Mouse (Mus musculus) mesoderm, embryonic 11.5 days (tissue): ENCODE data around the gene Otud1.

ENCODE experiments used
- DNase-seq: peaks from one replicate; pipeline ENCODE4 v3.0.0-alpha.2; 2012; ENCODE audit warnings: low read depth, low spot score

Otud1 gene

DNA sequence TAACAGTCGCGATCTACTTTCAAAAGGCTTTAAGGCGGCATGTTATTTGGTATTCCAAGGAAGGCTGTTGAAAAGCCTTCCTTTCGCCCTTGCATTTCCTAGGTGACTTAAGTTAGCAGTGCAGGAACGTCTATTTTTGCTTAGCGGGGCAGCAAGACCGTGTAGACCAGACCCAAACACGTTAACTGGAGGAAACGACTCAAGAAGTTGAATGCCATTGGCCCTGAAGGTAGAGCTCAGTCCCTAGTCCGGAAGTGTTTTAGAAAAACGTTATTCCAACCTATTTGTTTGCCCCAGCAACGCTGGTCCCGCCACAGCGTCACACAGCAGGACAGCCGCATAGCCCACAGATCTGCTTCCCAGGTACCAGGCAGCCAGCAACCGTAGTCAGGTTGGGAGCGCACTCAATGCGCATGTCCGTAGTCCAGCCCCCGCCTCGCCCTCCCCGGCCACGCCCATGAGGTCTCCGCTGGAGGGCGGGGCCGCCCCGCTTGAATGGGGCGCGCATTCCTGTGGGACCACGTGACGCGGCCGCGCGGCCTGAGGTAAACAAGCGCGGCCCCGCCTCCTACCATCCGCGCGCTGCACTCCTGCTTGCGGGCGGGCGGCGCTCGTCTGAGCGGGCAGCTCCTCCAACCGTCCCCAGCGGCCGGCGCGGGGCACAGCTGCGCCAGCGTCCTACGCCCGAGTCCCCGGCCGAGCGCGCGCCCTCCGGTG is at the start of gene Otud1:
TSS of gene Otud1 (plus strand) at position 595 of the 717 bp plus-strand sequence.
- peak; percentile 98 for DNase-seq

DNA sequence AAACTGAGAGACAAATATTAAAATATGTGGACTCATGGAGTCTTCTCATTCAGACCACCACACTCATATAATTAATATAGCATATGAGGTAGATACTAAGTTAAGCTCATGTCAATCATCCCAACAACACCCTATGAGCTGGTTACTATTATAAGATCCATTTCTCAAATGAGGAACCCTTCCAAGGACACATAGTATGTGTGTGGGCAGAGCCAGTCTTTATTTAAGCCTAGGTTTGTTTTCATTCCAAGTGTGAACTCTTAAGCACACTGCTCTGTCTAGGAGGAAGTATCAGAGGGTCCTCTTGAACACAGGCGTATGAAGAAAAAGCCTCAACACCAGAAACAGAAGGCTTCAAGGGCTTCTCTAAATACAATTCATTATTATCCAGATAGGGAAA is 49.7 kb upstream of the Otud1 start:
- DNase-seq = no peak

- no peak for DNase-seq
Observed at GRCm38 (mm10) chr2:19608410-19609073, 49.0 kb upstream of the Otud1 start.

- no peak for DNase-seq
Observed at GRCm38 (mm10) chr2:19622041-19622440, 35.5 kb upstream of the Otud1 start.

DNA sequence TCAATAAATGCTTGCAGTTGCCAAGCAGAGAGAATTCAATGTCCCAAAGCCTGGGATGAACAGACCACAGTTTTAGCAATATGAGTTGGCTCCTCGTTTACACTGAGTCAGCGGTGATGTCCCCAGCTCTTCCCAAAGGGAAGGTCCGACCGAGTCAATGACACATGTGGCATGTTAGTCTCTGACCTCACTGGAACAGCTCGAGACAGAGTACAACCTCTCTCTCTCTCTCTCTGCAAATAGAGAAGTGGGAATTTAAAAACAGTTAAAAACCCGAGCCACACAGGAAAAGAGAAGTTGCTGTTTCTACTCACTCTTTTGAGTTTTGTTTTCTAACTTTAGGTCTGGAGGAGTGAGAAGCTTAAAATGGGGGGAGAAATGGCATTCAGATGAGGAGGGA is 30.5 kb upstream of the Otud1 start:
- DNase-seq = no peak

DNA sequence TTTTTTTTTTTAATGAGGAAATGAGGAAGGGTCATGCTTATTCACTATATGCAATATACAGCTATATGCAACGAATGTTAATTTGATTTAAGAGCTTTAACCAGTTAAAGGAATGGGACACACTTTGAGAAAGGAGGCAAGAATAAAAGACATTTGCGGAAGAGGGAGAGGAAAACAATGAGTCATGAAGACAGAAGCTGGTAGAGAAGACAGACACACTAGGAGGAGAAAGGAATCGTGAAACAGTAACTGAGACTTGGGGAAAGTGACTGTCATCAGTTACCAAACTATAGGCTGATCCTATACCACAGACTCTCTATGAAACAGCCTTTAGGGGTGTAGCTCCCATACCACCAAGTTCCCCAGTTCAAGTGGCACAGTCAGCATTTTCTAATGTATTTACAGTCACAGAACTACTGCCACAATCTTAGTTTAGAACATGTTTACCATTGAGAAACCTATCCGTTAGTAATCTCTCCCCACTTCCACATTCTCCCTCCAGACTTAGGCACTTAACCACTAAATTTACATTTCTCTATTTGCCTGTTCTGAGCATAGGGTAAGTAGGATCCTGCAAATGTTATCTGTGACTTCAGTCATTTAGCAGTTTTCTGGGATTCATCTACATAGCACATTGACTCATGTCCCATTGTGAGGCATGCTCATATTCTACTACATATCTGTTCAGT is 29.5 kb upstream of the Otud1 start:
- DNase-seq = no peak

DNA sequence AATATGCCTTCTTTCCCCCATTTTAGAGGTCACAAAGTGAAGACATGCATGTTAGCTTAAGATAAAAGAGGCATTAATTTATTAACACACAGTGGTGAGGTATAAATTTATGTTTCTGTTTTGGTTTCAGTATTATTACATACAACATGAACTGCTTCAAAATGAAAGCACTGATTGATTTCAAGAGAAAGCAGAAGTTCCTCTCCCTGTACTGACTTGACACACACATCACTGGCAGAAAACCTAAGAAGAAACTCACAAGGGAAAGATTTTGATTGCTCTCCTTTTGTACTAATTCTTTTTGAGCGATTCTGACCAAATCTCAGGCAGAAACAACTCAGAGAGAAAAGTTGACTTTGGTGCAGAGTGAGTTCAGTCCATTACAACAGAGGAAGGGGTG is 27.0 kb upstream of the Otud1 start:
- DNase-seq = no peak

DNA sequence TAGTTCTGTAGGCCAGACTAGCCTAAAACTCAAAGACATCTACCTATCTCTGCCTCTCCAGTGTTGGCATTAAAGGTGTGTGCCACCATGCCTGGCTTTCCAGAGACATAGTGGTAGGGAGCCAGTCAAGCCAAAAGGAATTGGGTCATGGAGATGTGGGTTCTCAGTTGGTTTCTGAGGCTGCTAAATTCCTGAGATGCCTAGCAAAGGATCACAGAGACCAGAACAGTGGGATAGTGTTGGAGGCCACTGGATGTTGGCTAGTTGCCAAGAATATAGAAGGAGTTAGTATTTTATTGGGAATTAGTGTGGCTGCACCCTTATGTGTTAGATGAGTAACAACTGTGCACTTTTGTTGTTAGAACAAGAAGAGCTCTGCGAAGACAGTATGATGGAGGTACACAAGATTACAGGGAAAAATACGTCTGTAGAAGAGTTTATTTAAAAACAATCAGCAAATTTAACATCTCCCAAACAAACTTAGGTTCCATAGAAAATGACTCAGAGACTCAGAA is 24.1 kb upstream of the Otud1 start:
- peak; percentile 11 for DNase-seq

- DNase-seq = no peak
Observed at GRCm38 (mm10) chr2:19645182-19645581, 12.4 kb upstream of the Otud1 start.

DNA sequence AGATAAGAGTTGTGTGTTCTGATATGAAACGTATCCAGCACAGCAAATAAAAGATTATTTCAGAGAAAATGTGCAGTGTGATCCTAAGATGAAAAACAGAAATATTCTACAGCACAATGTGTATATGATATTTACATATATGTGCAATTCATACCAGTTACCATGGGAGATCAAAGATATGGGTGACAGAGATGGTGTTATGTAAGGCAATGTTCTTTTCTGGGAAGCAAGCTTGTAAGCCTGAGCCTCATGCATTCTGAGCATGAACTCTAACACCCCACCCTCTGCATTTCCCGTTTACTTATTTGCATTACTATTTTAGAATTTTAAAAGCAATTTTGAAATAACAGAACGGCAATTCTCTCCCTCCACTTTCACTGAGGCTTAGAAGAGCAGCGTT is 11.4 kb upstream of the Otud1 start:
- DNase-seq = no peak

- no peak for DNase-seq
Observed at GRCm38 (mm10) chr2:19646910-19647309, 10.6 kb upstream of the Otud1 start.

DNA sequence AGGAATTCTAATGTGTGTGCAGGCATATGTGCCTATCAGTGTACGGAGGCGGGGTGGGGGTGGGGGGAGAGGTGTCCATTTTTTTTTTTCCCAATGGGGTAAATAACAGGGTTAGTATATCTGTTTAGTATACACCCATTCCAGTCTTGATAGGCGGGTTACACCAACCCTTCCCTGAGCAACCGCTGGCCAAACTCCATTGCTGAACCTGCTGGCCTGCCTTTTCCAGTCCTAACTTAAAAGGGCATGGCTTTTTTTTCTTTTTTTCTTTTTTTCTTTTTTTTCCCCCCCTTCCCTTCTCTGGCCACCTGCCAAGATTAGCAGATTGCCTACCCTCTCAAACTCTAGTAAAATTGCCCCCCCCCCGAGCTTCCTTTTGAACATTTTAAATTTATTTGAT is 1.1 kb upstream of the Otud1 start:
- DNase-seq = no peak

- DNase-seq = peak; percentile 44
Observed at GRCm38 (mm10) chr2:19657881-19658589, 483 bp downstream of the Otud1 start.

DNA sequence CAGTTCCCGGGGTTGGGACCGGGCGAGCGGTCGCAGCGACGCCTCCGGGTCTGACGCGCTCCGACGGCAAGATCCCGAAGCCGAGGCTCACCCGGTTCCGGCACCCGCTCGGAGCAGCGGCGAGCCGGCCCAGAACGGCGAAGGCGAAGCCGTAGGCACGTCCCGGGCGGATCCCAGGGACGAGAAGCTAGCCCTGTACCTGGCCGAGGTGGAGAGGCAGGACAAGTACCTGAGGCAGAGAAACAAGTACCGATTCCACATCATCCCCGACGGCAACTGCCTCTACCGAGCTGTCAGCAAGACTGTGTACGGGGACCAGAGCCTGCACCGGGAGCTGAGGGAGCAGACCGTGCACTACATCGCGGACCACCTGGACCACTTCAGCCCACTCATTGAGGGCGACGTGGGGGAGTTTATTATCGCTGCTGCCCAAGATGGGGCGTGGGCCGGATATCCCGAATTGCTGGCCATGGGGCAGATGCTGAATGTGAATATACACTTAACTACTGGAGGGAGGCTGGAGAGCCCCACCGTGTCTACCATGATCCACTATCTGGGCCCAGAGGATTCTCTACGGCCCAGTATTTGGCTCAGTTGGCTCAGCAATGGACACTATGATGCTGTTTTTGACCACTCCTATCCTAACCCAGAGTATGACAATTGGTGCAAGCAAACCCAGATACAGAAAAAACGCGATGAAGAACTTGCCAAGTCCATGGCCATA is 1.3 kb downstream of the Otud1 start:
- DNase-seq = peak; percentile 13

GRCm38 (mm10) chr2:19660875-19661274 is 3.3 kb downstream of the Otud1 start:
- DNase-seq = no peak

GRCm38 (mm10) chr2:19663146-19663848 is 5.7 kb downstream of the Otud1 start:
- no peak for DNase-seq

DNA sequence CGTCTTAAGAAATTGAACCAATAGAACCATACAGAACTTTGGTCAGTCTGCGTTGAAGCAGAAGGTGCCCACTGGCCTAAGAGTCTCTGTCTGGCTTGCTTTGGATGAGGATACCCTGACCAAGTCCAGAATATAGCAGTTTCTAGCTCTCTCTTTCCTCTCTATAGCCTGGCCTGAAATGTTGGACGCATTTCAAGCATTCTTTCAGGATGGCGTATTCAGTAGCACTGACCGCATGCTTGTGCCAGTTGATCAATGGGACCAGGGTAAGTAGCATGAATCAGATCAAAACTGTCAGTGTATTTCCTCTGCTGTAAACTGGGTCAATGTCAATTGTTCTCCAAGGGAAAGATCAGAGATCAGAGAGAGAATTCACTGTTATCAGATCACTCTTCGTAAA is 6.6 kb downstream of the Otud1 start:
- peak; percentile 21 for DNase-seq

DNA sequence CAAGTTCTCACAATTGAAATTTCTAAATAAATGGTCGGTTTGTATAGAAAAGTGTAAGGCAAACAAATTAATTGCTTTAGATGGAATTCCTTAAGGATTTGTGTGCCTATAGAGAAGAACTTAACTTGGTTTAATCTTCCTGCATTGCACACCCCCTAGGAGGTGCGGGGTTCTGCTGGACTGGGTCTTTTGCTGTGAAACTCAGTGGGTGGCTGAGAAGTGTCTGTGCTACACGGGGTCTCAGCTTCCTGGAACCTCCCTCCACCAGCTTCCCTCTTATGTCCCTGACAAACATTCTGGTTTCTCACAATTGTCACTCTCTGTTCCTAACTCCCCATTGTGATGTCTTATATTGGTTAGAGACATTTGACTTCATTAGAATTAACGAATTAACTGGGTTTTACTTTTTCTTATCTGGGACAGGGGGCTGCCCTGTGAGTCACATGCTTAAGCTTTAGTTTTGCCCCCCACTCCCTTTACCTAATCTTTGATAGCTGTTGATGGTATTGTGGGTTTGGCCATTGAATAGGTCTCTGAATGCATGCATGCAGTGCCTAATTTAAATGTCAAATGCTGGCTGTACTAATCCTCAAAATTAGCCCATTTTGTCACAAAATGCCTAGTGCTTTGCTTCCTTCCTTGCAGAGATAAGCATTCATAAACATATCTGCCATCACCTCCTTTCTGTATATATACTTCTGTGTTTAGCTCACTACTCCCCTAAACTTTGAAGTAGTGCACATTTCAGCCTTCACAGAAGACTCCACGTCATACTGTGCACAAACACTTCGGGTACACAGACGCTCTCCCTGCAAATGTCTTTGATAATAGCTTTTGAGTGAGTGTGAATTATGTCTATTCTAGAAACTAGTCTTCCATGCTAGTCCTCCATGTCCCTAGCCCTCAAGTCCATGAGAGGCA is 7.3 kb downstream of the Otud1 start:
- DNase-seq = no peak

GRCm38 (mm10) chr2:19665841-19666240 is 8.3 kb downstream of the Otud1 start:
- peak; percentile 23 for DNase-seq
